In genomic region chr9:44144023-44144717, GRCm38 (mm10) we compare ENCODE assay signal across 9 mouse cellular contexts. TPM values are rescaled to one million over a fixed set of nuclear protein-coding genes. Genes with fewer than 3 reads are reported as not detected.
A peak's percentile ranks its signal among the peaks of the same experiment; 100 is the strongest.
DNase-seq lines count a peak whose midpoint lies in the region; ATAC-seq lines count a peak whose summit lies in the region.
"Had no signal": no experiment of that assay in that cellular context is flagged by ENCODE, and none has a peak within 500 bp of the region (broad histone marks: within the 10 kb centered on the region; RNA-seq: fewer than 3 reads in every experiment).

No protein-coding gene starts in this region.

- 0 out of 2 replicates have a peak overlapping the region, but pooled peaks have one; percentile 29 for H3K9ac ChIP-seq in heart, embryonic 16.5 days (ENCODE audit: low read length)
- H3K9ac ChIP-seq in kidney, embryonic 16.5 days (replicated peaks; ENCODE audit: low read length), result no peak overlapping the region
- H3K9ac ChIP-seq: liver, embryonic 15.5 days had no signal

- H3K27me3 ChIP-seq in heart, embryonic 16.5 days (ENCODE audit: control insufficient read depth, insufficient read depth, low read length), result no peaks in the 10 kb centered on the region
- no peaks in the 10 kb centered on the region for H3K27me3 ChIP-seq in kidney, embryonic 16.5 days (ENCODE audit: insufficient read depth, low read length)
- H3K27me3 ChIP-seq: liver, embryonic 15.5 days had no signal

- no peak for DNase-seq in heart, postnatal 36 days
- peak; percentile 75 for DNase-seq in ES-CJ7 (ENCODE audit: low read depth, low spot score)
- DNase-seq in cerebellum, adult 18-20 months, result peak; percentile 63 to 69
- no peak for DNase-seq in Muller cell, postnatal 12 days (ENCODE audit: inconsistent ontology term)
- DNase-seq in adrenal gland, postnatal 25 days, result no peak

- no peaks in the 10 kb centered on the region for H3K9me3 ChIP-seq in heart, embryonic 16.5 days (replicated peaks; ENCODE audit: control insufficient read depth, low read length)
- H3K9me3 ChIP-seq in kidney, embryonic 16.5 days (ENCODE audit: low read length), result no peaks in the 10 kb centered on the region
- H3K9me3 ChIP-seq: liver, embryonic 15.5 days had no signal

- WGBS in heart, embryonic 16.5 days, result 33% methylated on average over 6 of the region's 8 CpGs
- whole genome bisulfite sequencing in kidney, embryonic 16.5 days, result 29% methylated on average over 7 of the region's 8 CpGs

- peaks cover 20% of the 10 kb centered on the region for H3K4me1 ChIP-seq in heart, embryonic 16.5 days (ENCODE audit: control insufficient read depth, insufficient read depth, low read length)
- peaks cover 4% of the 10 kb centered on the region; the same call in 1 of the 2 replicates for H3K4me1 ChIP-seq in kidney, embryonic 16.5 days (ENCODE audit: insufficient read depth, low read length)
- H3K4me1 ChIP-seq: liver, embryonic 15.5 days had no signal

- 0 out of 2 replicates have a peak, but pooled peaks have one; percentile 57 for ATAC-seq in heart, embryonic 16.5 days (replicated peaks; ENCODE audit: extremely low read depth, insufficient read depth, low FRiP score)
- ATAC-seq in kidney, embryonic 16.5 days (ENCODE audit: low FRiP score, low TSS enrichment), result peak; percentile 75; the same call in 1 of the 2 replicates
- no peak for ATAC-seq in inflammation-experienced regulatory T-cells, adult 6 months

- peaks cover 27% of the 10 kb centered on the region for H3K36me3 ChIP-seq in heart, embryonic 16.5 days (ENCODE audit: control insufficient read depth, insufficient read depth)
- peaks cover 30% of the 10 kb centered on the region for H3K36me3 ChIP-seq in kidney, embryonic 16.5 days (ENCODE audit: insufficient read depth, low read length)

- peak overlapping the region; percentile 55; the same call in 1 of the 2 replicates for H3K27ac ChIP-seq in heart, embryonic 16.5 days (ENCODE audit: low read length)
- peak overlapping the region; percentile 61 for H3K27ac ChIP-seq in kidney, embryonic 16.5 days (ENCODE audit: low read length)
- H3K27ac ChIP-seq: liver, embryonic 15.5 days had no signal

- H3K4me3 ChIP-seq in heart, embryonic 16.5 days (ENCODE audit: low read length), result no peak overlapping the region
- no peak overlapping the region for H3K4me3 ChIP-seq in kidney, embryonic 16.5 days (ENCODE audit: low read length)
- H3K4me3 ChIP-seq: liver, embryonic 15.5 days had no signal

- intact Hi-C loops in heart, postnatal 36 days (cut with DNase I), result no loop called here

- no peak overlapping the region for H3K4me2 ChIP-seq in heart, embryonic 16.5 days (ENCODE audit: low read depth, low read length)
- no peak overlapping the region for H3K4me2 ChIP-seq in kidney, embryonic 16.5 days (replicated peaks; ENCODE audit: low read depth, low read length)
- H3K4me2 ChIP-seq: liver, embryonic 15.5 days had no signal

RNA-seq across cellular contexts. Expression of gene Mcam, which starts 9.9 kb away (rescaled TPM):
- polyA plus RNA-seq in heart, embryonic 16.5 days (2015; fragmentation: Nextera tagmentation; extraction: Ambion mirVana), result 104 and 111 TPM in 2 replicates
- 10 to 100 TPM; 38.7 to 39.3 TPM for total RNA-seq in heart, postnatal 36 days (2021)
- polyA plus RNA-seq in kidney, embryonic 16.5 days (2015; fragmentation: Nextera tagmentation; extraction: Ambion mirVana), result 54.3 and 60.3 TPM in 2 replicates
- polyA plus RNA-seq in inflammation-experienced regulatory T-cells, adult 6 months (2017; shearing (Covaris generic)), result under 1 TPM in 1 of 3 experiments, not detected in 2; 0.69 TPM
- total RNA-seq in adrenal gland, postnatal 25 days (2021), result 32.2 and 32.9 TPM in 2 replicates

RNA-seq across cellular contexts. Expression of gene Rnf26, which starts 30.9 kb away (rescaled TPM):
- polyA plus RNA-seq in heart, embryonic 16.5 days (2015; fragmentation: Nextera tagmentation; extraction: Ambion mirVana), result 31.7 and 36.6 TPM in 2 replicates
- 1 to 10 TPM; 6.7 to 7.6 TPM for total RNA-seq in heart, postnatal 36 days (2021)
- polyA plus RNA-seq in kidney, embryonic 16.5 days (2015; fragmentation: Nextera tagmentation; extraction: Ambion mirVana), result 75.0 and 87.0 TPM in 2 replicates
- 1 to 10 TPM; 3.9 to 8.2 (median 6.0) TPM for polyA plus RNA-seq in inflammation-experienced regulatory T-cells, adult 6 months (2017; shearing (Covaris generic))
- total RNA-seq in adrenal gland, postnatal 25 days (2021), result 30.3 and 36.4 TPM in 2 replicates

RNA-seq across cellular contexts. Expression of gene Gm49380, which starts 30.9 kb away (rescaled TPM):
- 0.07 and 0.20 TPM in 2 replicates for polyA plus RNA-seq in heart, embryonic 16.5 days (2015; fragmentation: Nextera tagmentation; extraction: Ambion mirVana)
- total RNA-seq in heart, postnatal 36 days (2021), result under 1 TPM in 1 of 2 experiments, not detected in 1; 0.14 TPM
- polyA plus RNA-seq in kidney, embryonic 16.5 days (2015; fragmentation: Nextera tagmentation; extraction: Ambion mirVana), result 0.22 and 0.25 TPM in 2 replicates
- polyA plus RNA-seq in inflammation-experienced regulatory T-cells, adult 6 months (2017; shearing (Covaris generic)), result not detected
- 0.82 and 1.5 TPM in 2 replicates for total RNA-seq in adrenal gland, postnatal 25 days (2021)
- polyA plus RNA-seq: liver, embryonic 15.5 days had no signal

RNA-seq across cellular contexts. Expression of gene C1qtnf5, which starts 37.1 kb away (rescaled TPM):
- polyA plus RNA-seq in heart, embryonic 16.5 days (2015; fragmentation: Nextera tagmentation; extraction: Ambion mirVana), result 3.5 and 4.2 TPM in 2 replicates
- total RNA-seq in heart, postnatal 36 days (2021), result 1 to 10 TPM; 8.4 to 8.9 TPM
- polyA plus RNA-seq in kidney, embryonic 16.5 days (2015; fragmentation: Nextera tagmentation; extraction: Ambion mirVana), result 4.7 and 5.7 TPM in 2 replicates
- not detected for polyA plus RNA-seq in inflammation-experienced regulatory T-cells, adult 6 months (2017; shearing (Covaris generic))
- total RNA-seq in adrenal gland, postnatal 25 days (2021), result 9.9 and 10.9 TPM in 2 replicates

RNA-seq across cellular contexts. Expression of gene Mfrp, which starts 42.6 kb away (rescaled TPM):
- 0.12 TPM in 1 of 2 replicates, not detected in the other for polyA plus RNA-seq in heart, embryonic 16.5 days (2015; fragmentation: Nextera tagmentation; extraction: Ambion mirVana)
- not detected for total RNA-seq in heart, postnatal 36 days (2021)
- polyA plus RNA-seq in kidney, embryonic 16.5 days (2015; fragmentation: Nextera tagmentation; extraction: Ambion mirVana), result 0.10 and 0.25 TPM in 2 replicates
- not detected for polyA plus RNA-seq in inflammation-experienced regulatory T-cells, adult 6 months (2017; shearing (Covaris generic))
- not detected in 2 replicates for total RNA-seq in adrenal gland, postnatal 25 days (2021)
- polyA plus RNA-seq: liver, embryonic 15.5 days had no signal

Comparison
In these comparisons a context has a peak if more than half of its experiments do, and no peak if none do; other contexts are left out.
1. DNase-seq: peak in ES-CJ7 (single experiment) and cerebellum, adult 18-20 months (2 of 2); none in heart, postnatal 36 days (0 of 2), Muller cell, postnatal 12 days (single experiment) and adrenal gland, postnatal 25 days (single experiment).
2. RNA of gene Mcam, which starts 9.9 kb away (polyA plus RNA-seq): 104 to 111 TPM in heart, embryonic 16.5 days and 54.3 to 60.3 TPM in kidney, embryonic 16.5 days; 0.69 TPM in inflammation-experienced regulatory T-cells, adult 6 months; every median in the first group is over 10 times any median in the second.